Mouse (Mus musculus): ENCODE results near the gene Ptprcap.

- TF ChIP-seq CTCF (IDR thresholded peaks at IDR 0.05; ENCODE audit: borderline replicate concordance, control insufficient read depth, extremely low read depth, insufficient read depth, low read length, poor library complexity) (no peak), POLR2A (IDR thresholded peaks at IDR 0.05; ENCODE audit: control insufficient read depth, extremely low read depth, insufficient read depth, low read length, poor library complexity) (peak; percentile 62)
Measured at GRCm38 (mm10) chr19:4201291-4201909, 48.0 kb downstream of the Ptprcap start, which contains the start of gene Rad9a.

All from thymus, adult 2 months (tissue).